Mouse (Mus musculus): ENCODE measurements around the gene Atic.
A peak's percentile ranks its signal among the peaks of the same experiment; 100 is the strongest.

Gene Atic

DNA sequence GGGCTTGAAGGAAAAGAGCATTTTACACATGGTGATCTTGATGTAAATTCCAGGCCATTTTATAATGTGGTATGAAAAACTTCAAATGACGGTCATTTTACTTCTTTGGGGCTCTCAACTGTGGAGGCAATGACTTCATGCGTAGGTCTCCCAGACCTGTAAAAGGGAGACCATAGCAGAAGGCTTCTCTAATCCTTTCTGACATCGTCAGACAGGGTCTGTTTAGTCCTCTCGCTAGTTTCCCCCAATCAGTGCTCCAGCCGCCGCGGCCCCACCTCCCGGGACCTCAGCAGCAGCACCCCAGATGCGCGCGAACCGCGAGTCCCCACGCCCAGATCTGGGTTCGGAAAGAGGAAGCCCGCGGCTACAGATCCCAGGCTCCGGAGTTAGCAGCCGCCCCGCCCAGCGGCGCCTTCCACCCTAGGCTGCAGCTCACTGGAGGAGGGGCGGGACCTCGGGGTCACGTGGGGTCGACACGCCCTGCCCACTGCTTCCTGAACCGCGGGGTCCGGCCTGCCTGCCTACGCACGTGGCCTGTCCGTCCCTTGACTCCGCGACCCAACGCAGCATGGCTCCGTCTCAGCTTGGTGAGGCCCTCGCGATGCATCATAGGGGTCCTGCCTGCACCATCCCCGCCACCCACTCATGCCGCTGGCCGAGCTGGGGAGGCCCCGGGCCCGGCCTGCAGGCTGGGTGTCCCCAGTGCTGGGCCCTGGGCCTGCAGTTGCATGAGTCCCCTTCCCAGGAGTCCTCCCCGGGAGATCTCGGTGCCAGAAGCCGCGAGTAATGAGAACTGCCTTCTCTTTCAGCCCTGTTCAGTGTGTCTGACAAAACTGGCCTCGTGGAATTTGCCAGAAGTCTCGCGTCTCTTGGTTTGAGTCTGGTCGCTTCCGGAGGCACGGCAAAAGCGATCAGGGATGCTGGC, at the start of gene Atic:
Gene Atic (plus strand): TSS at position 463 of the 925 bp plus-strand sequence.
- peak; percentile 97 for DNase-seq (ENCODE audit: low read depth, low spot score)

GRCm38 (mm10) chr1:71507251-71507650, 49.7 kb upstream of the Atic start:
- DNase-seq (ENCODE audit: low read depth, low spot score): no peak

DNA sequence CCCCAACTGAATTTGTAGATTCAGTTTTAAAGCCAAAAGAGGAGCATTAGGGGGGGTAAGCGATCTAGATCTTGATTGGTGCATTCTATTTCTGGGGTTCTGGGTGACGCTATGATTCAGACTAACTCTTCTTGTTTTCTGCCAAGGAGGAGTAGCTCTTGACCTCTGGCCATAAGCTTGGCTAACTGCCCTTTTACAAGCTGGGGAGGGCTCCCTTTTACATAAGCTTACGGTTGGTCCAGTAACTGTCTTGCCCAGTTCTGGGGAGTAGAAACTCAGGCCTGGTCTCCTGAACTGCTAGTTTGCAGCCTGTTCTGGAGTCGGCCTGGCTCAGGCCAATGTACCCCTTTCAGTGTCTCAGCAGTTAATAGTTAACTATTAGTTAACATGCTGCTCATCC, 41.9 kb upstream of the Atic start:
- no peak for DNase-seq (ENCODE audit: low read depth, low spot score)

DNA sequence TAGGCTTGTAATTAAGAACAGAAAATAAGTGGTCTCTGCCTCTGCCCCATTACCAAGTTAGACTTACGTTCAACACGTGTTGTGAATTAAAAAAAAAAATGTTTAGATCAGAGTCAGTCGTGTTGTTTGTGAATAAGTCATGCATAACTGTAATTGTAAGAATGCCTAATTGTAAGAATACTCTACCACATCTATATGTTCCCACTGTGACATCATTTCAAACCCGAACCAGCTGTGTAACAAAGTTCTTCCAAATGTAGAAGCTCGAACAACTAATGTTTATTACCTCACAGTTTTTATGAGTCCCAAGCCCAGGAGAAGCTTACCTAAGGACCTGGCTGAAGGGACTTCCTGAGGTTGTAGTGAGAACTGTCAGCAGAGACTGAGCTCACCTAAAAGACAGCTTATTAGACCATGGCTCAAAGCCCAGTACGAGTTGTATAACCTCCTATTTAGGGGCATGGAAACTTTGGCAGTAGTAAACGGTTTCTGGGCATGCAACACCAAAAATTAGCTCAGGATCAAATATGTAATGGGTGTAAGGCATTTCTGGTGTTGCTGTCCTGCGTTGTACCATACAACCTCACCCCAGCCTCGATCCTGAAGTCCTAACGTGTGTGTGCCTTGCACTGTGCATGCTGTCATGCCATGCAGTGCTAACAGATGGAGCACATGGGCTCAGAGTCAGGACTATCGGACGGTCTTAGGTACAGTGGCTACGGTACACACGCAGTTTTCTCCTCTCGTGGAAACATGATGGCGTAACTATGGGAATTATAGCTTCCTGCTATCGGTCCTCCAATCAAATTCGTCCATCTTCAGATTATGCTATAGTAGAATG, 27.9 kb upstream of the Atic start:
- no peak for DNase-seq (ENCODE audit: low read depth, low spot score)

- peak; percentile 9 for DNase-seq (ENCODE audit: low read depth, low spot score)
These were observed 26.2 kb upstream of the Atic start for GRCm38 (mm10) chr1:71530779-71531178.

GRCm38 (mm10) chr1:71531653-71532052, 25.3 kb upstream of the Atic start:
- DNase-seq (ENCODE audit: low read depth, low spot score): peak; percentile 67

- DNase-seq (ENCODE audit: low read depth, low spot score): no peak
These were observed 17.3 kb upstream of the Atic start for GRCm38 (mm10) chr1:71539641-71540040.

- DNase-seq (ENCODE audit: low read depth, low spot score): no peak
These were observed 16.5 kb upstream of the Atic start for GRCm38 (mm10) chr1:71540437-71540836.

- no peak for DNase-seq (ENCODE audit: low read depth, low spot score)
These were observed 6.2 kb upstream of the Atic start for GRCm38 (mm10) chr1:71550626-71551195.

GRCm38 (mm10) chr1:71560626-71561025, 3.7 kb downstream of the Atic start:
- DNase-seq (ENCODE audit: low read depth, low spot score): no peak

GRCm38 (mm10) chr1:71564291-71564690, 7.3 kb downstream of the Atic start:
- DNase-seq (ENCODE audit: low read depth, low spot score): no peak

DNA sequence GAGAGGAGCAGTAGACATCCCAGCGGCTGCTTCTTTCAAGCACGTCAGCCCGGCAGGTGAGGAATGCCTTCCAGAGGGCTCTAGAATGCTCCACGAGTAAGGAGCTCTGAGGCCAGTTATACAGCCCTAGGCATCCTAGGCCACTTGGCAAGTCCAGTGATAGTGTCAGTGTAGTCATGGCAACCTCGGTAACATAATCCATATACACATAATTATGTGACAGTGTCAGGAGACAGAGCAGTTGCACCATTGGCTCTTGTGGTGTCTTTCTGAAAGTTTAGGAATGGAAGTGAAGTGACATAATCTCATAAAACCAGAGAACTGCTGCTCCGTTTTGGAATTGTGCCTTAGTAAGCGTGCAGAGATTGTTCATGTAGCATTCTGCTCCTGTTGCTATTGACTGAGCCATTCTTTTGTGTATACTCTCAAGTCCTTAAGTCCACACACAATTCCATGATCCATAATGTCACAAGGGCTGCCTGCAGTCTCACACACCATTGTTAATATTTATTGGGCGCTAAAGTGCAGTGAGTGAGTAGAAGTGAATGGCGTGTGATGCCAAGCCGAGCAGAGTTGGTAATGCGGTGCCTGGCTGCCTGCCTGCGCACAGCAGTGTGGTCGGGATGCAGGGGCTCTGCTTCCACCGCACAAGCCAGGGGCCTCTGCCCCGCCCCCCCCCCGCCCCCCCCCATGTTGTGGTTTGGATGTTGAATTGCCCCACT, 11.1 kb downstream of the Atic start:
- no peak for DNase-seq (ENCODE audit: low read depth, low spot score)

- DNase-seq (ENCODE audit: low read depth, low spot score): no peak
These were observed 13.2 kb downstream of the Atic start for GRCm38 (mm10) chr1:71570116-71570515.

GRCm38 (mm10) chr1:71575987-71576386, 19.0 kb downstream of the Atic start:
- DNase-seq (ENCODE audit: low read depth, low spot score): no peak

DNA sequence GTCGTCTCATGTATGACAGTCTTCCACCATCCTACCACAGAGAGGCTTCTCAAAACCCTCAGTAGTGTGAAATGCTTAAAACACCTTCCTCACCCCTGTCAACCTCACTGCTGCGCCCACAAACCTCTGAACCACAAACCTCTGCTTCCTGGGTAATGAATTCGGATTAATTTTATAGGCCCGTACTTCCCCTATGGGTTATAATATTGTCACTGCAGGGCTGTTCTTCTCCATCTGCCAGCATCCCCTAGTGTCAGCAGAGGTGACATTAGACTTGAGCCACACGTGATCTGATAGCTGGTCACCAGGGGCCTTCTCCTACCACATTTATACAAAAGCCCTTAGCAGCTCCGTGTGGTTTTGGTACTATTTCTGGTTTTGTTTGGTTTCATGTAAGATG, 19.9 kb downstream of the Atic start:
- no peak for DNase-seq (ENCODE audit: low read depth, low spot score)

- DNase-seq (ENCODE audit: low read depth, low spot score): no peak
These were observed 22.6 kb downstream of the Atic start for GRCm38 (mm10) chr1:71579526-71579925.

DNA sequence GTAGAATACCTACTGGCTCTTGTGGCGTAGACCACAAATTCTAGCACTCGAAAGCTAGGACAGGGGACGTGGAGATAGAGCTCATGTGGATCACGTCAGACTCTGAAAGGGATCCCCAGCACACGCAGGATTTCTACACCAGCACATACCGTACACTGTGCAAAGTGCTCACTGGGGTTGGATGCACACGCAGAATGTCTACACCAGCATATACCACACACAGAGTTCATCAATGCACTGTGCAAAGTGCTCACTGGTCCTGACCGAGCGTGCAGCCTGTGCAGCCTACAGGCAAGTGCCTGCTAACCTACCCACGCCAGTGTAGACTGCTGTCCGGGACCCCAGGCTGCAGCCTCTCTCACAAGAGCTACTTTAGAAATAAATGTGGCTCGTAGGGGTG, 23.5 kb downstream of the Atic start:
- no peak for DNase-seq (ENCODE audit: low read depth, low spot score)

DNA sequence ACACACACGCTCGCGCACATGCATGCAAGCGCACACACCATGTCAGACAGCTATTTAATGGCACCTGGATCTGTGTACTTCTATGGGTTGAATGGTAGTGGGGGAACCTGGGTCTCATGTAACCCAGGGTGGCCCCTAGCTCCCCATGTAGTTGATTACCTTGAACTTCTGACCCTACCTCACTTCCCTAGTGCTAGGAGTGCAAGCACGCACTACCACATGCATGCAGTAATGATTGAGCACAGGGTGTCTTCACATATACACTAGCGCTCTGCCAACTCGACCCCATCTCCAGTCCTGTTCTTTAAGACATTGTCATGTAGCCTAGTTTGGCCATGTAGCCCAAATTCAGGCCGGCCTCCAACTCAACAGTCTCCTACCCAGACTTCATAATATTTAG, 26.4 kb downstream of the Atic start:
- no peak for DNase-seq (ENCODE audit: low read depth, low spot score)

GRCm38 (mm10) chr1:71583900-71584299, 26.9 kb downstream of the Atic start:
- peak; percentile 32 for DNase-seq (ENCODE audit: low read depth, low spot score)

GRCm38 (mm10) chr1:71586658-71587057, 29.7 kb downstream of the Atic start:
- no peak for DNase-seq (ENCODE audit: low read depth, low spot score)

DNA sequence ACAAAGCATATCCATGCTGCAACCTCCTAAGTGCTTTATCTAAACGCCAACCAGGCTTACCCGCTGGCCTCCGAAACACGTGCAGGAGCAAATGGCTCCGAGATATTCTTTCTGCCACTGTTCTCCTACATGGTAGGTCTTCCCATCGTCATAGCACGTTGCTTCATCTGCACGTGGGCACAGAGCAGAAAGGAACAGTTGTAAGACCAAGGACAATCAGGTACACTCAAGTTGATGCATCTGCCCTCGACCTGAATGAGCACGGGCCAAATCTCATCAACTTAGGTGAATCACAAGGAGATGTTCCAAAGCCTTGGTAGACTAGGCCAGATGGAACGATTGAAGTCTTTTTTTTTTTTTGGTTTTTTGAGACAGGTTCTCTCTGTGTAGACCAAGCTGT, 33.1 kb downstream of the Atic start:
- no peak for DNase-seq (ENCODE audit: low read depth, low spot score)

DNA sequence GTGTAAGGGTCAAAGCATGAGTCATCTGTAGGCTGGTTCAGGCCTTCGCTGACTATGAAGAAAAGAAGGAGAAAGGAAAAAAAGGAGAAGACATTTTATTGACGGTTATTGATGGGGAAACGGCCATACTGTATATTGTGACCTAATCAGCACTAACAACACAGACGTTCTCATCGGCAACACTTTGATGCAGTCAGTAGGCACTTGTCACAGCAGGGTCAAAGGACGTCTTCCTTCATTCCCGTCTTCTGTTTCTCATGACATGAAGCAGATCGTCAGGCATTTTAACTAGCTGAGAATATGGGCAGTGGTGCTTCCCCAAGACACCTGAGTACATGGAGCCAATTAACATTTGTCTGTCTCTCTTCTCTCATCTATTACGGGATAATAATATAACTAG, 36.2 kb downstream of the Atic start:
- DNase-seq (ENCODE audit: low read depth, low spot score): no peak
